15 mouse cellular contexts compared by ENCODE assay signal in the genomic region with DNA sequence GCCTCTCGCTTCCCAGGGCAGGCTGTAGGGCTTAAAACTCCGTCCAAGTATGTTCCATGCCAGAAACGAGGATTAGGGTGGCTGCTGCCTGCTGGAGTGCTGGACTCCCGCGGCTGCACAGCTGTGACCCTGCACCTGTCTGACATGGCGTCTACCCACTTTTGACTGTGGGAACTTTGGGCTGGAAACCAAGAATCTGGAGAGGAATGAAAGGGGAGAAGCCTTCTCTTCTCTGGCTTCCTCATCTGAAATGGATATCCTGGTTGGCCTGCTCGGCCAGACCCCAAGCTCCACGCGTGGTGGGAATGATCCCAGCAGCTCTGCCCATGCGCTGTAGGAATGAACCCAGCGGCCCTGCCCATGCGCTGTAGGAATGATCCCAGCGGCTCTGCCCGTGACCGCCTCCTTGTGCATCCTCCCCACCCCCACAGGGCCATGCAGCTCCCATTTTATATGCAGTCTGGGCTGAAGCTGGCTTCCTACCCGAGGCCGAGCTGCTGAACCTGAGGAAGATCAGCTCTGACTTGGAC. TPM values are rescaled to one million over a fixed set of nuclear protein-coding genes. Genes with fewer than 3 reads are reported as not detected.
DNase-seq lines count a peak whose midpoint lies in the region; ATAC-seq lines count a peak whose summit lies in the region.
"Had no signal": no experiment of that assay in that cellular context is flagged by ENCODE, and none has a peak within 500 bp of the region (broad histone marks: within the 10 kb centered on the region; RNA-seq: fewer than 3 reads in every experiment).

No protein-coding gene starts in this region.

- H3K4me2 ChIP-seq in liver, embryonic 12.5 days = no peak overlapping the region
- no peak overlapping the region; the same call in 1 of the 2 replicates for H3K4me2 ChIP-seq in limb, embryonic 15.5 days

- H3K27me3 ChIP-seq in liver, embryonic 12.5 days (replicated peaks) = no peaks in the 10 kb centered on the region
- no peaks in the 10 kb centered on the region for H3K27me3 ChIP-seq in limb, embryonic 15.5 days

- no peaks in the 10 kb centered on the region for H3K9me3 ChIP-seq in liver, embryonic 12.5 days (replicated peaks)
- no peaks in the 10 kb centered on the region for H3K9me3 ChIP-seq in limb, embryonic 15.5 days

- no peak for DNase-seq in liver
- DNase-seq in cerebellum, adult 18-20 months = peak; percentile 52 to 54
- peak; percentile 67 for DNase-seq in gastrocnemius, postnatal 10 days
- no peak for DNase-seq in adrenal gland, adult 18-20 months (ENCODE audit: low spot score in 2 of 2)
- DNase-seq in frontal cortex, postnatal 14 days (ENCODE audit: low spot score in 2 of 2) = no peak
- no peak for DNase-seq in lung, postnatal 4 days
- DNase-seq: adrenal gland, adult 2 months; heart, postnatal 36 days; layer of hippocampus, adult 9-11 months; lung, adult 18-20 months; midbrain, embryonic 14.5 days; thymus, adult 18-20 months had no signal

- peak overlapping the region; percentile 61; the same call in 1 of the 2 replicates for H3K27ac ChIP-seq in liver, embryonic 12.5 days
- H3K27ac ChIP-seq in limb, embryonic 15.5 days = no peak overlapping the region

- no peak for ATAC-seq in liver, embryonic 12.5 days
- peak; percentile 41; the same call in 1 of the 2 replicates for ATAC-seq in limb, embryonic 15.5 days (ENCODE audit: insufficient number of reproducible peaks, low FRiP score, low TSS enrichment, low read depth)

- peaks cover 94% of the 10 kb centered on the region for H3K36me3 ChIP-seq in liver, embryonic 12.5 days
- peaks cover 54% of the 10 kb centered on the region for H3K36me3 ChIP-seq in limb, embryonic 15.5 days

- WGBS in liver, embryonic 12.5 days (ENCODE audit: insufficient replicate concordance) = 86% methylated on average over 17 of the region's 17 CpGs
- 80% methylated on average over 17 of the region's 17 CpGs for WGBS in limb, embryonic 15.5 days

- peaks cover 54% of the 10 kb centered on the region for H3K4me1 ChIP-seq in liver, embryonic 12.5 days
- no peaks in the 10 kb centered on the region for H3K4me1 ChIP-seq in limb, embryonic 15.5 days

- no peak overlapping the region for H3K9ac ChIP-seq in liver, embryonic 12.5 days
- no peak overlapping the region for H3K9ac ChIP-seq in limb, embryonic 15.5 days

- no peak overlapping the region for H3K4me3 ChIP-seq in liver, embryonic 12.5 days
- H3K4me3 ChIP-seq in limb, embryonic 15.5 days = no peak overlapping the region
- H3K4me3 ChIP-seq: erythroblast, embryonic 14.5 days had no signal

RNA-seq across cellular contexts. Expression of a gene that starts 11.2 kb away (rescaled TPM):
- polyA plus RNA-seq in liver, embryonic 12.5 days (2016; fragmentation: Nextera tagmentation; extraction: Ambion mirVana) = 267 and 280 TPM in 2 replicates
- 10 to 100 TPM; 30.1 to 37.1 TPM for total RNA-seq in gastrocnemius, postnatal 10 days (2021)
- polyA plus RNA-seq in limb, embryonic 15.5 days (2015; fragmentation: Nextera tagmentation; extraction: Ambion mirVana) = 194 and 206 TPM in 2 replicates
- total RNA-seq in adrenal gland, adult 18-20 months (2021) = 1,000 to 10,000 TPM; 1,314 to 2,885 TPM

Comparison
In these comparisons a context has a peak if more than half of its experiments do, and no peak if none do; other contexts are left out.
1. DNase-seq: peak in cerebellum, adult 18-20 months (2 of 2) and gastrocnemius, postnatal 10 days (single experiment); none in liver (single experiment), adrenal gland, adult 18-20 months (0 of 2), frontal cortex, postnatal 14 days (0 of 2) and lung, postnatal 4 days (0 of 2).
2. RNA of a gene that starts 11.2 kb away (total RNA-seq): 1,314 to 2,885 TPM in adrenal gland, adult 18-20 months; 30.1 to 37.1 TPM in gastrocnemius, postnatal 10 days; every median in the first group is over 10 times any median in the second.